Mouse (Mus musculus) ZHBTc4 (cell line): Measurements from ENCODE around the gene Upp2.

ENCODE experiments used
- DNase-seq: peaks from one replicate; pipeline ENCODE4 v3.0.0-alpha.2; 2011; ENCODE audit warnings: low read depth, low spot score

Upp2 gene

GRCm38 (mm10) chr2:58614851-58615250 is 47.8 kb downstream of the Upp2 start:
- DNase-seq: no peak

- no peak for DNase-seq
Observed at GRCm38 (mm10) chr2:58615766-58616165, 48.7 kb downstream of the Upp2 start.

GRCm38 (mm10) chr2:58625186-58625585 is 58.1 kb downstream of the Upp2 start:
- DNase-seq: peak; percentile 58

GRCm38 (mm10) chr2:58625681-58626080 is 58.6 kb downstream of the Upp2 start:
- peak; percentile 94 for DNase-seq

- DNase-seq: peak; percentile 85
Observed at GRCm38 (mm10) chr2:58626136-58626769, 59.2 kb downstream of the Upp2 start.

DNA sequence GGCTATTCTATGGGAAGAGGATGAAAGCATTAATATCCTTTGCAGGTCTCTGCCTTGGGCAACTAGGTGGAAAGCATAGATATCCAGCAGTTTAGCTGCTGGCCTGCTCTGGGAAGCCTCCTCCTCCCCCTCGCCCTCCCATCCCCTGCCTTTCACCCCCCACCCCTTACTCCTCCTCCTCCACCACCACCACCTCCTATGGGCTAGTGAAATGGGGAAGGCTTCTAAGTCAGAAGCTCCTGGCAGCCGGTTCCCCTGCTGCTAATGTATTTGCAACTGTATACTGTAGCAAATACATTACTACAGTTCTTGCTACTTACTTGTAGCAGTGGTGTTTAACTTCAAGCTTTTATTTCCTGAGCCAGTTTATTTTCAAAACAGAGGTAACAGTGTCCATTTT is 60.9 kb downstream of the Upp2 start:
- peak; percentile 62 for DNase-seq

DNA sequence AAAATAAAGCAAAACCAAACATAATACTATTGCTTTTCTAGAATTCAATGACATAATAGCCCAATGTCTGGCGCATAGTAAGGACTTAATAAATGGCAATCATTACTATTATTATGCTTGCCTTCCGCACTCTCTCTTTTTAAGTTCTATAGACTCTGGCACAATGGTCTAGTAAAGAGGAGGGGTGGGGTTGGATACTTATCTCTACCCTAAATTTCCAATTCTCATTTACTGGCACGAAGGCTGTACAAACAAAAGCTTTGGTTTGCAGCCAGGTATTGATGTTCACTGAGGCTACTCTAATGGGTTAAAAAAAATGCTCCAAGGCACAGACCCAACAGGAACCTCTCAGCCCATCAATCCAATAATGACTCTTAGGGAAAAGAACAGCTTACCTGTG is 61.9 kb downstream of the Upp2 start:
- no peak for DNase-seq

GRCm38 (mm10) chr2:58629440-58629839 is 62.3 kb downstream of the Upp2 start:
- peak; percentile 19 for DNase-seq

GRCm38 (mm10) chr2:58633791-58634190 is 66.7 kb downstream of the Upp2 start:
- DNase-seq: no peak

DNA sequence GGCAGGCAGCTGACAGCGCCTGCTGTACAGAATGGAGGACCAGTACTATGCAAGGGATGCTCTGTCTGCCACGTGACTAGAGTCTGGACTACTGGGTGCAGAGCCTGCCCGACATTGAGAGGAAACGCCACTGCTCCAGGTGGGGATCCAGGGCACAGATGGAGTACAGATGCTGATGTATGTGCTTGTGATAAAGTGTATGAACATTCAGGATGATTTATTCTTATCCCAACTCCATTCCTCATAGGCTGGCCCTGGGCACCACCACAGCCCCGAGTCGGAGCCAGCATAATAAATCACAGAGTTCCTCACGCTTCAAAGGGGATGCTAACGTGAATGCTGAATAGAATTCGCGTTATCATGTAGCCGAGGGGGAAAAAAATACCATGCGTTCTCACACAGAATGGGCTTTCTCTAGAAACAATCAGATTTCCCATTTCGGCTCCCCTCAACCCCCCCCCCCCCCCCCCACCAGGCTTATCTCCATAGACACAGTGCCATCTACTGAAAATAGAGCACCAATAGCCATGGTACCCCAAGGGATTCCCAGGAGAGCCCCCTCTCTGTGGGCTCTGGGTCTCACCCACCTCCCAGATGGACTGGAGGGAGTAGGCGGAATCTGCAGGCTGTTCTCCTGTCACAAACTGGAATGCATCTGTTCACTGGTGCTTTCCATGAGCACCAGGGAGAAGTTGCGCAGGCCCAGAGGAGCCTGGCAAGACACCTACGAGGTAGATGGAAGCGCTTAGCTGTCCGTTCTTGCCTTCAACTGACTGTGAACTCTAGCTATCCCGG is 74.9 kb downstream of the Upp2 start:
- no peak for DNase-seq

GRCm38 (mm10) chr2:58645667-58646066 is 78.6 kb downstream of the Upp2 start:
- no peak for DNase-seq

- DNase-seq: no peak
Observed at GRCm38 (mm10) chr2:58655169-58655568, 88.1 kb downstream of the Upp2 start.

DNA sequence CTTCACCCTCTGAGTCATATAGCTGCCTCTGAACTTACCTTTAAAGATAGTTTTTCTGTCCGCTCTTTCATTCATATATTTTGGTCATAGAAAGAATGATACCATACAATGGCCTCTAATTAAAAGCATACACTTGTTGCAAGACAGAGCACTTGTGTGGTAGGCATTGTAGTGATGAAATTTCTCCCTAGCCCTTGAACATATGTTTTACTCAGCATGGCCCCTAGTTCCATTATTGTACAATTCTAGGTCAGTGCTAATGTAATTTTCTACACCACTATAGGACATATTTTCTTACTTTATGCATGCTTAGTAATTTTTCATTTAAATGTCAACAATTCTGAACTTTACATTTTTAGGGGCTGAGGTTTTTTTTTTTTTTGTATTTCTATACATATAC is 89.9 kb downstream of the Upp2 start:
- DNase-seq: no peak

DNA sequence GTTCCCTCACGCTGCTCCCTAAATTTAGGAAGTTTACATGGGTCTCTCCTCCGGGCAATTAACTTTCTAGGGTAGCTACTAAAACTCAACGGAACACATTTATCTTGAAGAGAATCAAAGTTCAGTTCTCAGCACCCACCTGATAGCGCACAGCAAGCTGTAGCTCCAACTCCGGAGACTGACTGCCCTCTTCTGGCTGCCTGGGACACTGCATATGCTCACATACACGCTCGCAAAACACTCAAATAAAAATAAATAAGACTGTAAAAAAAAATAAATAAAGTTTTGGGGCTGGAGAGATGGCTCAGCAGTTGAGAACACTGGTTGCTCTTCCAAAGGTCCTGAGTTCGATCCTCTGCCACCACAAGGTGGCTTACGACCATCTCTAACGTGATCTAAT is 90.8 kb downstream of the Upp2 start:
- DNase-seq: peak; percentile 39

DNA sequence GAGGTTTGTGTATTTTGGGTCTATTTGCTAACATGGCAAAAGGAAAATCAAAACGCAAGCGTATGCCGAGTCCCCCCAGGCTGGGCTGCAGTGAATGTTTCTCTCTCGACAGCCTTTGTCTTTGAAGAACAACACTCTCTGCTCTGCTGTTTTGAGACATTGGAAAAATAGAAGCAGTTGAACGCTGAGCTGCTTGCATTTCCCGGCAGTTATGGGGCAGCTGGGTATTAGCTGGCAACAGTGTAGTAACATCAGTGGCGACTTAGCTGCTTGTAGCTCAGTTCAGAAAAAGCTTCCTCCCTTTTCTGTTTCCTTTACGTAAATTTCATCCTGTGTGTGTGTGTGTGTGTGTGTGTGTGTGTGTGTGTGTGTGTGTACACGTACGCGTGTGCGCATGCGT is 93.5 kb downstream of the Upp2 start:
- DNase-seq: no peak

GRCm38 (mm10) chr2:58661116-58661515 is 94.0 kb downstream of the Upp2 start:
- peak; percentile 35 for DNase-seq

- DNase-seq: no peak
Observed at GRCm38 (mm10) chr2:58662661-58663060, 95.6 kb downstream of the Upp2 start.

GRCm38 (mm10) chr2:58663404-58664120 is 96.5 kb downstream of the Upp2 start:
- no peak for DNase-seq

DNA sequence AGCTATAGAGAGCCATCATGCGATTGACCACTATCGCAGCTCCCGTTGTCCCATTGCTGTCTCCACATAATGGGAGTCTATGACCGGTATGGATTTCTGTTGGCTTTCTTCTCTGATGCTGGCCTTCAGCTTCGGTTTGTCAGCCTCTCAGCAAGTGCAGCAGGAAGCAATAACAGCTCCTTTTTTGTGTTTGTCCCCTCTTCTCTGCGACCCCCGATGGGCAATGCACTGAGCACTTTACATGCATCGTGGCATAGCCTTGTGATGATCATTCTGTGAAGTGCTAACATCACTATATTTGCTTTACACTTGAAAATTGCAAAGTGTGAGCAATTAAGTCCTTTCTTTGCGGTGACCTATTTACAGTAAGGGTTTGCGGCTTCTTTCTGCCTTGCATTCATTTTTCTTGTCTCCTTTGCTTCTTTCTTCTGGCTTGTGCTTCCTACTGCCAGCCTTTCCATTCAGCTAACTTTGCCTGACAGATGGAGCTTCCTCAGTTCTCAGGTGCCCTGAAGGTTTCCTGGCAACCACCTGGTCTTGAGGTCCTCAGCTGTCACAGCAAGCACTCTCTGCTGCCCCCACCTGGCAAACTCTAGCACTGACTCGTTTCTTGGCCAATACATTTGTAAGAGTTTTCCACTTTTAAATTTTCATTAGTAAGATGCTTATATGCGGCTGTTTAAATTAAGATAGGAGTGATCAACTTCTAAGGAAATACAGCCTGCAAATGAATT is 98.2 kb downstream of the Upp2 start:
- DNase-seq: peak; percentile 87

DNA sequence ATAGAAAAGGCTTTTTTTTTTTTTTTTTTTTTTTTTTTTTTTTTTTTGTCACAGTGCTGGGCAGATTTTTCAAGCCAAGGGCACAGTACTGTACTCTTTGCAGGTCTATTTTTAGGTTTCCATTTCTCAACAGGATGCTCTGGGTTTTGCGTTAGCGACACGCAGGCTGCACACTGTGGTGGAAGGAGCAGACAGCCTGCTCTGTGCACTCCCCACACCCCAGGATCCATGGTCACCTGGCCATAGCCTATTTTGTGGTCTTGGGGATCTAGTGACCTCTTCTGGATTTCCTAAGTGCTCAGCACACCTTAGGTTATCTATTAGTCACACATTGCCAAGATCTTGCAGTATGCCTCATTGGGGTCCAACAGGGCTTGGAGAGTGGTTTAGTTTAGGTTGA is 100.2 kb downstream of the Upp2 start:
- DNase-seq: no peak

GRCm38 (mm10) chr2:58667991-58668390 is 100.9 kb downstream of the Upp2 start:
- DNase-seq: peak; percentile 72

GRCm38 (mm10) chr2:58669114-58669513 is 102.0 kb downstream of the Upp2 start:
- no peak for DNase-seq
